Mouse (Mus musculus) CH12.LX (cell line): ENCODE data around the gene Sf3a3. TPM values are rescaled to one million over a fixed set of nuclear protein-coding genes. Genes with fewer than 3 reads are reported as not detected.

ENCODE experiments used
- DNase-seq: peaks from one replicate; pipeline ENCODE4 v3.0.0-alpha.2; 2013; ENCODE audit errors: extremely low read depth
- H3K27ac ChIP-seq: 2 replicates; pipeline ENCODE4 v1.5.1; 2012; ENCODE audit warnings: low read depth, mild to moderate bottlenecking, control low read depth, moderate library complexity; ENCODE audit not compliant: insufficient read depth
- H3K27me3 ChIP-seq: replicated peaks from 2 replicates; pipeline ENCODE3; 2012; ENCODE audit warnings: inconsistent platforms
- H3K36me3 ChIP-seq, 2 experiments: replicated peaks in 1 of 2; 2 replicates each; pipeline versions ENCODE3 to v1.6.1; 2012; ENCODE audit warnings: inconsistent platforms in 1 of 2, low read length in 1 of 2, mild to moderate bottlenecking in 1 of 2, mixed read lengths in 1 of 2, moderate library complexity in 1 of 2; ENCODE audit not compliant: control insufficient read depth in 1 of 2, insufficient read depth in 1 of 2
- H3K4me1 ChIP-seq, 2 experiments: 2 replicates each; pipeline ENCODE4 v1.6.1; 2012; ENCODE audit warnings: inconsistent platforms in 1 of 2, moderate library complexity in 1 of 2; ENCODE audit not compliant: insufficient read depth in 2 of 2, control insufficient read depth in 1 of 2
- H3K4me2 ChIP-seq: 2 replicates; pipeline ENCODE4 v1.6.1; 2012; ENCODE audit warnings: low read depth, mild to moderate bottlenecking, control low read depth; ENCODE audit not compliant: poor library complexity, insufficient read depth, severe bottlenecking
- H3K4me3 ChIP-seq, 3 experiments: fragments of 150-350 bp in 1 of 3; sonication (generic) in 1 of 3; replicated peaks in 1 of 3; 2 replicates each; pipeline versions ENCODE3 to v1.5.1; 2011 to 2012; ENCODE audit warnings: low read depth in 2 of 3, low read length in 2 of 3, mild to moderate bottlenecking in 2 of 3, moderate library complexity in 2 of 3, control low read depth in 1 of 3, improper control_type of control experiment in 1 of 3, inconsistent platforms in 1 of 3, mixed read lengths in 1 of 3; ENCODE audit not compliant: poor library complexity in 1 of 3
- H3K79me2 ChIP-seq: replicated peaks from 2 replicates; pipeline ENCODE4 v1.6.1; 2012; ENCODE audit warnings: mild to moderate bottlenecking, moderate library complexity; ENCODE audit not compliant: control insufficient read depth, poor library complexity, insufficient read depth, severe bottlenecking; ENCODE audit errors: extremely low read depth
- H3K9ac ChIP-seq: 2 replicates; pipeline ENCODE4 v1.6.1; 2012; ENCODE audit warnings: low read depth, mild to moderate bottlenecking, control low read depth, moderate library complexity; ENCODE audit not compliant: insufficient read depth
- H3K9me3 ChIP-seq: replicated peaks from 2 replicates; pipeline ENCODE3; 2012; ENCODE audit warnings: low read length, inconsistent platforms, mixed read lengths
- BHLHE40 ChIP-seq: IDR thresholded peaks from 2 replicates; pipeline ENCODE4 v1.6.1; 2011; ENCODE audit warnings: mild to moderate bottlenecking, low read depth, low read length, improper control_type of control experiment
- CHD2 ChIP-seq: IDR thresholded peaks from 2 replicates; pipeline ENCODE4 v1.6.1; 2011; ENCODE audit warnings: low read length, improper control_type of control experiment
- CTCF ChIP-seq, 2 experiments: IDR thresholded peaks in 1 of 2; conservative IDR thresholded peaks in 1 of 2; 2 replicates each; pipeline ENCODE4 v1.5.1; 2011 to 2012; ENCODE audit warnings: low read depth in 2 of 2, low read length in 2 of 2, improper control_type of control experiment in 1 of 2, inconsistent platforms in 1 of 2, mild to moderate bottlenecking in 1 of 2, moderate library complexity in 1 of 2
- E2F4 ChIP-seq: IDR thresholded peaks from 2 replicates; pipeline ENCODE4 v1.6.1; 2011; ENCODE audit warnings: low read depth, low read length, improper control_type of control experiment; ENCODE audit not compliant: insufficient replicate concordance
- JUND ChIP-seq: conservative IDR thresholded peaks from 2 replicates; pipeline ENCODE4 v1.6.1; 2011; ENCODE audit warnings: low read depth, low read length, improper control_type of control experiment
- POLR2A ChIP-seq: IDR thresholded peaks from 2 replicates; pipeline ENCODE4 v1.6.1; 2011; ENCODE audit warnings: low read depth, mild to moderate bottlenecking, improper control_type of control experiment, low read length
- POLR2AphosphoS2 ChIP-seq: IDR thresholded peaks from 2 replicates; pipeline ENCODE4 v1.6.1; 2011; ENCODE audit warnings: low read depth, low read length, improper control_type of control experiment
- RAD21 ChIP-seq: IDR thresholded peaks from 2 replicates; pipeline ENCODE4 v1.6.1; 2011; ENCODE audit warnings: low read depth, mild to moderate bottlenecking, low read length, improper control_type of control experiment, moderate library complexity
- SIN3A ChIP-seq: IDR thresholded peaks from 2 replicates; pipeline ENCODE4 v1.6.1; 2012; ENCODE audit warnings: low read length, improper control_type of control experiment, inconsistent platforms
- TBP ChIP-seq: conservative IDR thresholded peaks from 2 replicates; pipeline ENCODE4 v1.6.1; 2011; ENCODE audit warnings: low read depth, low read length, improper control_type of control experiment
- UBTF ChIP-seq: IDR thresholded peaks from 2 replicates; pipeline ENCODE4 v1.6.1; 2012; ENCODE audit warnings: low read depth, mild to moderate bottlenecking, inconsistent platforms, low read length, improper control_type of control experiment, moderate library complexity
- USF1 ChIP-seq: IDR thresholded peaks from 2 replicates; pipeline ENCODE4 v1.6.1; 2014; ENCODE audit warnings: low read depth, mild to moderate bottlenecking, inconsistent platforms, low read length, improper control_type of control experiment
- dilution Hi-C: fragments of 300-500 bp; cut with MboI; formaldehyde crosslinking; loops from 2 replicates; pipeline ENCODE4 v1.14.3; 2020; ENCODE audit warnings: low sequenced_read_pairs; ENCODE audit not compliant: extremely low pct_unique_long_range_greater_than_20kb, extremely low pct_ligation_motif_present
- in situ Hi-C: fragments of 300-500 bp; cut with MboI; formaldehyde crosslinking; loops from 3 replicates; pipeline ENCODE4 v1.14.3; 2019; ENCODE audit warnings: low sequenced_read_pairs, low pct_ligation_motif_present, low pct_unique_long_range_greater_than_20kb, mixed read lengths
- polyA plus RNA-seq: library from polyadenylated mRNA; unstranded; fragments of >175 nt; gene quantifications from 2 replicates; pipeline ENCODE4 v1.2.1, GENCODE M21; 2012; ENCODE audit warnings: low read depth; ENCODE audit not compliant: insufficient read length
- total RNA-seq, 2 experiments: library from RNA; depleted of rRNA; stranded (reverse); fragments of 300-350 nt in 1 of 2; fragments of >200 nt in 1 of 2; gene quantifications; 2 replicates each; pipeline ENCODE4 v1.2.3; 2012 to 2014

Gene Sf3a3
- total and polyA plus RNA-seq, 3 experiments = 100 to 134 (median 122) TPM

DNA sequence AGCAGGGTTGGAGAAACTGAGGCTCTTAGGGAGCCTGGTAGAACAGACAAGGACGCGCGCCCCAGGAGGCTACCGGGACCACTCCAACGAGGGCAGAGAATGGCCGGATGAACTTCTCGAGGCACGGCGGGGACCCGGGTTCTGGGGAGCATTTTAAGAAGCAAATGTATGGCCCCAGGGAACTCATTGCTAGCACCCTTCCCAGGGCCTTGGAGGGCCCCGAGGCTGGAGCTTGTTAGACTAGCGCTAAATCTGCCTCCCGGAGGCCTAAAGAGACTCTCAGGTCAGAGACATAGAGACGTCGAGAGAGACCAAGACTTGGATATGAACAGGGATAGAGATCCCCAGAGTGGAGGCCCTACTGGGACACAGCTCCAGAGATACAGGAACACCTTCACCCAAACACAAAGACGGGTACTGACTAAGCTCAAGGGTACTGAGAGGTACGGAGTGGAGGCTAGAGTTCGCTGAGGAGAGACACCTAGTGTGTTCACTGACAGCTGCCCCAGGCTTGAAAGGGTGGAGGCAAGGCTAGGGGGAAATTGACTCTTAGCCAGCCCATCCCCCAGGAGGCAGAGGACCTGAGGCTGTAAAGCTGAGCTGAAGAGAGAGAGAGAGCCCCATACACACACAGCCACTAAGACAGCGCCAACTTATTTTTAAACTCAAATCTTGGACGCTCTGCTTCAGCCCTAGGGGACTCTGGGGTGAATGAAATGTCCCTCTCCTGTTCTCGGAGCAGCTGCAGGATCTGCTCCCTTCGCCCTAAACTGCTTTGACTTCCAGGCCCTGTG is 13.3 kb upstream of the Sf3a3 start:
- TF ChIP-seq CHD2 (peak; percentile 78), BHLHE40 (no peak), POLR2A (0 out of 2 replicates have a peak, but pooled peaks have one; percentile 31), UBTF (0 out of 2 replicates have a peak, but pooled peaks have one; percentile 11)
- H3K4me3 ChIP-seq = peak overlapping the region; percentile 79 to 96 (median 79)
- peaks cover 8 to 9% of the 10 kb centered on the region in 2 experiments for H3K36me3 ChIP-seq
- peaks cover 26 to 50% of the 10 kb centered on the region in 2 experiments for H3K4me1 ChIP-seq
- H3K9me3 ChIP-seq = peaks cover 2% of the 10 kb centered on the region
- H3K79me2 ChIP-seq = peaks cover 19% of the 10 kb centered on the region
- no peaks in the 10 kb centered on the region for H3K27me3 ChIP-seq
- dilution Hi-C loops = no loop called here
- H3K27ac ChIP-seq = no peak overlapping the region
- peak overlapping the region; percentile 93 for H3K9ac ChIP-seq
- DNase-seq = peak; percentile 77
- in situ Hi-C loops = loop anchor here (10.0 kb wide), 1 partner anchor 364 kb away; the partner anchor contains the start of genes Dnali1 and Snip1
- H3K4me2 ChIP-seq = peak overlapping the region; percentile 83

DNA sequence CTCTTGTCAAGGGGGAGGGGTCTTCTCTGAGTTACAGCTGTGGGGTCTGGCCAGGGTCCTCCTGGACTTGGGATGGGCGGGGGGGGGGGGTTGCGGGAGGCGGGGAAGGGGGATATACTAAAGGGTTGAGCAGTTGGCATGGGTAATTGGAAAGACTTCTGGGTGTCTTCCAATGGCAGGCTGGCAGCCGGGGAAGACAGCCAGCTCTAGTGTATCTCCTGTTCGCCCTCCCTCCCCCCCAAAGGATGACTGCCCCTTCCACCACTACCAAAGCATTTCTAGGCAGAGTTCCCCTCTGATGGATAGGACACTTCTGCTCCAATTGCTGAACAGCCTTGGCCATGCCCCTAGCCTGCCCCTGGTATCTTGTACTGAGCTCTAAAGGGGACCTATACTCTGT is 12.7 kb upstream of the Sf3a3 start:
- Histone ChIP-seq H3K27me3 (no peaks in the 10 kb centered on the region), H3K9me3 (peaks cover 2% of the 10 kb centered on the region), H3K4me1 (peaks cover 26 to 52% of the 10 kb centered on the region in 2 experiments), H3K9ac (peak overlapping the region; percentile 22; the same call in 1 of the 2 replicates), H3K27ac (no peak overlapping the region), H3K79me2 (peaks cover 19% of the 10 kb centered on the region), H3K4me3 (peak overlapping the region in 2 of 3 experiments; percentile 79), H3K4me2 (peak overlapping the region; percentile 83), H3K36me3 (peaks cover 9 to 14% of the 10 kb centered on the region in 2 experiments)
- dilution Hi-C loops = no loop called here
- in situ Hi-C loops = loop anchor here (10.0 kb wide), 1 partner anchor 363 kb away; the partner anchor contains the start of genes Dnali1 and Snip1
- no peak for TF ChIP-seq SIN3A
- no peak for TF ChIP-seq TBP
- no peak for TF ChIP-seq USF1
- no peak for TF ChIP-seq POLR2AphosphoS2
- TF ChIP-seq JUND = no peak
- no peak for DNase-seq

DNA sequence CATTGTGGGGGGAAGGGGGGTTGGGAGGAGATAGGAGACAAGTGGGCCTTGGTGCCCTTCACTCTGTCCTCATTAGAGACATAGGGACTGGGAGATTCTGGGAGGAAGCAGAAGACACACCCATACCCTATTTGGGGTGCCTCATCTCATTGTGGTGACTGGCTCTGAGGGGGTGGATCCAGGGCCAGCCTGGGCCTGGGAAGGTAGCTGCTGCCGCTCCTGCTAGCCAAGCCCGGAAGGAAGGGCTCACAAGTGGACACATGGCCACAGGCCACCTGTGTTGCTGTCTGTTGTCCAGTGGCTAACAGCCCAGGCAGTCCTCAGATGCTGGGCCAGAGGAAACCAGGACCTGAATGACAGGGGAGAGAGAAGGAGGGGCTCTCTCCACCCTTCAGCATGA is 11.2 kb upstream of the Sf3a3 start:
- peak overlapping the region; percentile 32 for H3K27ac ChIP-seq
- no peak for DNase-seq
- in situ Hi-C loops = loop anchor here (10.0 kb wide), 1 partner anchor 361 kb away; the partner anchor contains the start of genes Dnali1 and Snip1
- dilution Hi-C loops = no loop called here
- peak overlapping the region in 2 of 3 experiments; percentile 11 to 19 for H3K4me3 ChIP-seq
- H3K4me1 ChIP-seq = peaks cover 37 to 60% of the 10 kb centered on the region in 2 experiments
- H3K36me3 ChIP-seq = peaks cover 17 to 21% of the 10 kb centered on the region in 2 experiments
- peak overlapping the region; percentile 42; the same call in 1 of the 2 replicates for H3K4me2 ChIP-seq
- no peak for TF ChIP-seq RAD21
- TF ChIP-seq CTCF (conservative IDR thresholded peaks at IDR 0.05 in 1 of 2, IDR thresholded peaks at IDR 0.05 in 1 of 2; ENCODE audit: low read depth in 2 of 2, low read length in 2 of 2) = no peak
- TF ChIP-seq CHD2 = no peak
- TF ChIP-seq POLR2AphosphoS2 = no peak
- TF ChIP-seq E2F4 = no peak
- TF ChIP-seq USF1 = no peak
- H3K9ac ChIP-seq = peak overlapping the region; percentile 7; the same call in 1 of the 2 replicates
- H3K9me3 ChIP-seq = peaks cover 2% of the 10 kb centered on the region
- H3K79me2 ChIP-seq = peaks cover 19% of the 10 kb centered on the region
- H3K27me3 ChIP-seq = no peaks in the 10 kb centered on the region
